ENCODE assay signal across 17 mouse cellular contexts in the genomic region with DNA sequence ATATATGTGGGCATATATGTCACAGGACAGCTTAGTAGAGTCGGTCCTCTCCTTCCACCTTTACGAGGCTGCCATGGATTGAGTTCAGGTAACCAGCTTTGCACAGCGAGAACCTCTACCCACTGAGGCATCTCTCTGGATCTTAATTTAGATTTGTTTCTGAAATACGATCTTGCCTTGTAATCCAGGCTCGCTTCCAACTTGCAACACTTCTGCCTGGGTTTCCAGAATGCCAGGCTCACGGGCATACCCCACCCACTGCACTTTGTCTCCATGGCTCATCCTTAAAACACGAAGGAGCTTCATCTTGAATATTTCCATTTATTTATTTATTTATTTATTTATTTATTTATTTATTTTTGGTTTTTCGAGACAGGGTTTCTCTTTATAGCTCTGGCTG.
"Had no signal": no experiment of that assay in that cellular context is flagged by ENCODE, and none has a peak within 500 bp of the region (broad histone marks: within the 10 kb centered on the region; RNA-seq: fewer than 3 reads in every experiment).

No protein-coding gene starts in this region.

- H3K9me3 ChIP-seq: limb, embryonic 10.5 days; limb, embryonic 13.5 days; liver, embryonic 12.5 days; liver, embryonic 15.5 days; midbrain, embryonic 13.5 days; stomach, embryonic 15.5 days had no signal

- H3K27me3 ChIP-seq: midbrain, embryonic 13.5 days; stomach, embryonic 15.5 days had no signal

- H3K36me3 ChIP-seq: limb, embryonic 10.5 days; limb, embryonic 13.5 days; liver, embryonic 12.5 days; liver, embryonic 15.5 days; midbrain, embryonic 13.5 days; stomach, embryonic 15.5 days had no signal

- H3K4me1 ChIP-seq: liver, embryonic 15.5 days; stomach, embryonic 15.5 days had no signal

- H3K4me2 ChIP-seq: limb, embryonic 13.5 days; liver, embryonic 12.5 days; liver, embryonic 15.5 days; midbrain, embryonic 13.5 days; stomach, embryonic 15.5 days had no signal

- ATAC-seq: liver, embryonic 12.5 days; midbrain, embryonic 13.5 days had no signal

- H3K4me3 ChIP-seq: layer of hippocampus, adult 2 months; limb, embryonic 10.5 days; limb, embryonic 13.5 days; liver, embryonic 12.5 days; liver, embryonic 15.5 days; midbrain, embryonic 13.5 days; stomach, embryonic 15.5 days had no signal

- H3K9ac ChIP-seq: limb, embryonic 13.5 days; liver, embryonic 12.5 days; liver, embryonic 15.5 days; midbrain, embryonic 13.5 days; stomach, embryonic 15.5 days had no signal

- H3K27ac ChIP-seq: kidney, postnatal 0 days; limb, embryonic 10.5 days; limb, embryonic 13.5 days; liver, embryonic 12.5 days; liver, embryonic 15.5 days; midbrain, embryonic 13.5 days; stomach, embryonic 15.5 days had no signal

- DNase-seq: kidney, postnatal 25 days; layer of hippocampus, adult 9-11 months; liver; lung, adult 2 months; lung, postnatal 14 days; lung, postnatal 4 days; right cerebral cortex, postnatal 4 days; spleen, adult 18-20 months; thymus, postnatal 25 days had no signal
